Mouse (Mus musculus) cerebellum, adult 2 months (tissue): ENCODE measurements around the gene Cfap46.

Source experiments
- CTCF ChIP-seq: fragments of 200-500 bp; IDR thresholded peaks from 2 replicates; pipeline ENCODE4 v1.5.1; 2011; ENCODE audit warnings: low read depth, mild to moderate bottlenecking, control low read depth, low read length, moderate library complexity, borderline replicate concordance; ENCODE audit not compliant: insufficient read depth
- POLR2A ChIP-seq: fragments of 200-500 bp; IDR thresholded peaks from 2 replicates; pipeline ENCODE4 v1.6.1; 2011; ENCODE audit warnings: low read length, control low read depth, borderline replicate concordance; ENCODE audit not compliant: insufficient read depth

- TF ChIP-seq POLR2A: no peak
- TF ChIP-seq CTCF: no peak
These were observed 102.5 kb downstream of the Cfap46 start for GRCm38 (mm10) chr7:139580851-139581775.
